Mouse (Mus musculus) erythroblast, adult 5-6 weeks (primary cell): ENCODE measurements around the gene Ccdc15. TPM values are rescaled to one million over a fixed set of nuclear protein-coding genes. Genes with fewer than 3 reads are reported as not detected.
"Not testable (repeated sequence)": the region's sequence is repeated elsewhere in the genome, so short reads cannot be mapped to it uniquely, and the experiment has no call there.

Experiments
- ATAC-seq: replicated peaks from 2 replicates; pipeline ENCODE4 v1.8.0; 2016; ENCODE audit warnings: moderate number of reproducible peaks, mild to moderate bottlenecking, moderate TSS enrichment, inconsistent platforms; ENCODE audit not compliant: poor library complexity, low FRiP score, severe bottlenecking
- total RNA-seq, 2 experiments: library from RNA; stranded (forward) in 1 of 2; stranded (reverse) in 1 of 2; fragments of 150-400 nt in 1 of 2; fragments of 200-764, 138-1000 nt in 1 of 2; gene quantifications; 2 replicates each; pipeline versions ENCODE4 v1.2.3 to v1.2.4; 2015 to 2017; ENCODE audit warnings: low replicate concordance in 2 of 2

The Ccdc15 gene
- total RNA-seq, 2 experiments from 2014 or later, result 0.96 to 4.6 TPM

DNA sequence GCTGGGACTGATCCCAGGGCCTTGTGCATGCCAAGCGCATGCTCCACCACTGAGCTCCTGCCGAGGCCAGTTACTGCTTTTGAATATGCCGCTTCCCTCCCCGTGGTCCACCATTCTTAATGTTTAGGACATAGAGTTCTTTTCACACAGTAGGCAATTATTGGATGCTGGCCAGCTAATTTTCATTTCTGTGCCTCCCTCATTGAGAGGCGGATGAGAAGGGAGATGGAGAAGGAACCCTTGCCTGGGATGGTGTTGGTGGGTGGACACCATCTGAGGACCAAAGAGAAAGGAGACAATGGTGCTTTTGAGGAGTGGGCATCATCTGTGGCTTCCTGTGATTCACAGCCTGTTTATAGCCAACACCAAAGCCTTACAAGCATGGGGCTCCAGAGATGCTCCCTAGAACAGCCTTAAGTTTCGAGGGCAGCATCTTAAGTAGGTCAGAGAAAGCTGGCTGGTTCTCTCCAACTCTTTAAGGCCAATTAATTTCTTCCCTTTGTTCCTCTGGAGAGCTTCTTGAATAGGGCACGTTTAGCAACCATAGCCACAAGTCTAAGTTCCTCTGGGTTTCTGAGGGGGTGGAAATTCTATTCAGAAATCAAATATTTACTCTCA lies 10.6 kb upstream of the Ccdc15 start:
- no peak for ATAC-seq

DNA sequence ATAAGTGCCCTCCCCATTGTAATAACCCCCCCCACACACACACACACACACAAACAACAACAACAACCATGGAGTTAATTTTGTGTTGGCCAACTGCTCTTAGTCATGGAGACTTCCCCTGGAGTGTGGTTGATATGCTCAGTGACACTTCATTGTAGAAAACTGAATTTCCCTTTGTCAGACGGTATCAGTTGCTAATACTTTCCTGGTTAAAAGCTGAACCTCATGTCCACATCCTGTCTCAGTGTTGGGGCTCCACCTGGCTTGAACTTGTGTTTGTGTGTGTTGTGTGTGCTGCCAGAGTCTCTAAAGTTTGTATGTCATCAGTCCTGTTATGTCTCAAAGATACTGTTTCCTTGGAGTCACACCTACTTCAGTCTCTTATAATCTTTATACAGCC lies 6.3 kb upstream of the Ccdc15 start:
- ATAC-seq, result no peak

DNA sequence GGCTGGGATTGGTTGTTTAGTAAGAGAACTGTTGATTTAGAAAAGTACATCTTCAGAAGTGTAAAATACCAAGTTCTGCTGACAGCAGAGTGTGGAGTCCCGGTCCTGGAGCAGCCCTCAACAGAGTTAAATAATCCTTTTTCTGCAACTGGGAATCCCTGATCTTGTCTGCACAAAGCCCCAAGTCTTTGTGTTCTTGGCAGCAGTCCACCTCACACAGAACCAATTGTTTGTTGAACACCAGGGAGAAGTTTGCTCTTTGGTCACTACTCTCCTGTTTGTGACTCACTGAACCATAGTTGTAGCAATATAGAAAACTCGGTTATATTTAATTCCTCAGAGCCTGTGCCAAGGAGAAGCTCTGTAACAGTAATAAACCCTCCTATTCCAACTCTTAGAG lies 3.0 kb upstream of the Ccdc15 start:
- no peak for ATAC-seq

DNA sequence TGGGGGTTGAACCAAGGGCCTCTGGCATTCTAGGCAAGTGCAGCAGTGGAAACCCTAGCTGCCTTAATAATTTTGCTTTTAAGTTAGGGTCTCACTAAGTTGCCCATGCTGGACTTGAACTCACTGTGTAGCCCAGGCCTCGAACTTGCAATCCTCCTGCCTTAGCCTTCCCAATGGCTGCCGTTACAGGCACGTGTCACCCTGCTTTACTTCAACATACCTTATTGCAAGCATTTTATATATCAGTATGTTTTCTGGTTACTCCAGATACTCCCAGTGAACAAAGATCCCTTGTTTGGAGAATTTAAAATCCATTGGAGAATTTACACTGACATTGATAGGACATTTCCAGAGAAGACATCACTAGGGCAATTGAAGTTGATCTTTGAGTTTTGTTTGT lies 818 bp upstream of the Ccdc15 start:
- no peak for ATAC-seq

DNA sequence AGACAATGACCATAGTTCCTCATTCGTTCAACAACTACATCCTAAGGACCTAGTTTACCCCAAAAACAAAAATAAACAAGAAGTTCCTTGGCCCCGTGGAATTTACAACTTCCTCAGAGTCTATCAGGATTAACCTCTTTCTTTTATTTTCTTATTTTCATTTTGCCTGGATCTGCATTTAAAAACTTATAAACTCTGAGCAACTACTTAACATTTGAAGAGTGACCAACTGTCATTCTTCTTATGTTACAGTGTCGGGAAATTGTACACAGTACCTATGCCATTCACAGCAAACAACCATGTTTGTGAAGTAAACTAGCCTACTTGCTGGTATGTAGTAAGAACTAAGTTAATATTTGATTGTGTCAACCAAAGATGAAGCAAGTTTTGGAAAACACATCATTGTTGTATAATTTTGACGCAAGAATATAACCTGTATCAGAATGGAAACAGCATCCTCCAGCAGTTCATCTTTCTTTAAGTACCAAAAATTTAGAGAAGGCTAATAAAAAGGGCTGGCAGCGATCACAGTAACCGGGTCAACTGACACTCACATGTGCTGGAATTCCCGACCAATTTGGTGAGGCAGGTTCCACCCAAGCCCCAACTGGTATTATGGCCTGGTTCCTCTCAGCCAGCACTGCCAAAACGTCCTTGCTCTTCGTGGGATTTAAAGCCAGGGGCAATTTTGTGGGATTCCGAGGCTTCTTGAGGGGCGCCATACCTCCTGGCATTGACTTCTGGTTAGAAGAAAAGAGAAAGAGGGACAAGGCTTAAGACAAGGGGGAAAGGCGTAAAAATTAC lies 846 bp downstream of the Ccdc15 start:
- ATAC-seq, result peak; percentile 54

DNA sequence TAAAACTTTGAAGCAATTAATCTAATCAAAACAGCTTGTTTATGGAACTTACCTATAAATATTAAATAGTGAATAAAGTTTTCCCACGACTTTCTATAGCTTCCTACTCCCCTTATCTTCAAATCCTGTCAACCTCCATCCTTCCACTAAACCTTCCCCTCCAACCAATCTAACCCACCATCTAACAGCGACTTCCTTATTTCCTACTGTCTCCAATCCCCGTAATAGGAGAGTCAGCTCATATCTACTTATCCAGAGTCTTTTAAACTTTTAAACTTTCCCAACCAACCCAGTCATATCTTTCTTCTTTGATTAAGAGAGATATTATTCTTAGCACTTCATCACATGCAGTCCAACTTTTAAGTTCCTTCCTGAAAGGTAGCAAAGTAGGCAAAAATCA lies 2.8 kb downstream of the Ccdc15 start:
- ATAC-seq, result no peak

DNA sequence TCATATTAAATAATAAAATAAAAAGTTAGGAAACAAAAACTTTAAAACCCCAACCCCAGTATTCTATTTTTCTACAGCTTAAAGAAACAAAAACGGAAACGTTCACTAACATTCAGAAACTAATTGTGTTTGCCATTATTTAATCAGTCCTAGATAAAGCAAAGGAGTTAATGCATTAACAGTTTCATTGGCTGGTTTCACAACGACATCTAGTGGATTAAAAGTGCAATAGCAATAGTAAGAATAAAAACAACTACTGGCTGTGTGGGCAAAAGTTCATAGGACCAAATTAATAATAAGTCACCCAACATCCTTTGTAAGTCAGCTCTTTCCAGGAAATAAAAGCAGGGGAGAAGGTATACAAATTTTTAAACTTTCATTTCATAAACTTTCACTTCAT lies 18.8 kb downstream of the Ccdc15 start:
- ATAC-seq, result no peak

DNA sequence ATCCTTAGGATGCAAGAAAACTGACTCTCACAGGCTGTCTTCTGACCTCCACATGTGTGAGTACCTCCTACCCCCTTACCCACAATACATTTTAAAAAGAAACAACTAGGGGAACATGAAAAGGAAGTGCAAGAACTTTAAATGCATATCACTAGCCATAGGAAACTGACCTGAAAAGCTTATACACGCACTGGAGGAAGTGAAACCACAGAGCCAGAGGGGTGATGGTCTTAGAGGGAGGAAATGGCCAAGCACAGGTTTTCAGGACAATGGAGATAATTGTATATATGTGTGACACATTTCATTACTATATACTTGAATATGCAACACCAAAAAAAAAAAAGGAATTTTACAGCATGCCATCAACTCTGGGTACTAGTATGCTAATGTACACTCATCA lies 46.5 kb downstream of the Ccdc15 start:
- no peak for ATAC-seq

DNA sequence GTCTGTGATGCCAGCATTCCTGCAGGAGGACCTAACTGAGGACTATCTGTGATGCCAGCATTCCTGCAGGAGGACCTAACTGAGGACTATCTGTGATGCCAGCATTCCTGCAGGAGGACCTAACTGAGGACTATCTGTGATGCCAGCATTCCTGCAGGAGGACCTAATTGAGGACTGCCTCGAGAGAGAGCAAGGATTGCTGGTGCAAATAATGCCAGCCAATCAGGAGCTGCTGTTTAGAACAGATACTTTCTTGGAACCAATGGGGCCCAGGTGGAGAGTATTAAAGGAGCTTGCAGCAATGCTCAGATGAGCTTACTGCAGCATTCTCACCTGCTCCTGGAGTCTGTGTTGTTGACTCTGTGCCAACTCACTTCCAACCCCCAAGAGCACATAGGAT lies 47.7 kb downstream of the Ccdc15 start:
- ATAC-seq, result not testable (repeated sequence)

DNA sequence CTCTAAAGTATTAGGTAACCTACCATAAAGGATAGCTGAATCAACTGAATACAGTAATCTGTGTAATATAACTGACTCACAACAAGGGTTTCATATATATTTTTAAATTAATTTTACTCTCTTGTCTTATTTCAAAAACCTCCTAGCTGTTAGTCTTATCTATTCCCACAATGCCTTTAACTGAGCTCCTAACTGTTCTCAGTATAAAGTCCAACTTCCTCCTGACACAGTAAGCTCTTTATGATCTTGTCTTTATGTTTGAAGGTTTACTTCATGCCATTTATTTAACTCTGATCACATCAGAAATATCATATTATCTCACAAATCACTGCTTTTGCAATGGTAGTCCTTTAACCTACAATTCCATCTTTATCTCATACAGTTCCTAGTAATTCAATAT lies 52.6 kb downstream of the Ccdc15 start:
- ATAC-seq, result no peak

DNA sequence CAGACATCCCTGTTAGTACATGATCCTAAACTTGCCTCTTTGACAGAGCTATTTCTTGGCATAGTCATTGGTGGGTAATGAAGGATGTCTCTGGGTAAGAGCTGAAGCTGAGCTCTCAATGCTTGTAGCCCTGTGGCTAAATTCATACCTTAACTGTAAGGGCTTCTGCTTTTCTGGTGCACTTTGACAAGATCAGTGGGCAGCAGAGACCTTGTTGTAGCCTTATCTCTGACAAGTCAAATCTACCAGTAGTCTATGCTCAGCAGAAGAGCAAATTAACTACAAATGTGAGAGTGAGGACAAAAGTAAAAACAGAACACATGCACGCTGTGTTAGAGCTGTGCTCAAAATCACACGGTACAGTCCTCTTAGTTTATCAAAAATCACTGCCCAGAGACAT lies 81.6 kb downstream of the Ccdc15 start:
- no peak for ATAC-seq

DNA sequence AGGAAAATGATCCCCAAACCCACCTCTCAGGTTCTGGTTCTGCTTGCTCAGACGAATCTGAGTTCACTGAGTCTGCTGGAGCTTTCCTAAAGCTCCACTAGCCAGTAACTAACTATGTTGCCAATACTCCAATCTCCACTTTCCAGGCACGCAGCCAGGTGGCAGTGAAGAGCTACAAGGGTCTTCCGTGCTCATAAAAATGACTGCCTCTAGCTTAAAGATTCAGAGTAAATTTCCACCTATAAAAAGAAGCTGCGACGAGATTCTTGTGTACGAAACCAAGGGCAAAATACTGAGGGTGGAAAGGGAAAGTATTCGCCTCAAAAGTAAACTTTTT lies 92.4 kb downstream of the Ccdc15 start:
- no peak for ATAC-seq

DNA sequence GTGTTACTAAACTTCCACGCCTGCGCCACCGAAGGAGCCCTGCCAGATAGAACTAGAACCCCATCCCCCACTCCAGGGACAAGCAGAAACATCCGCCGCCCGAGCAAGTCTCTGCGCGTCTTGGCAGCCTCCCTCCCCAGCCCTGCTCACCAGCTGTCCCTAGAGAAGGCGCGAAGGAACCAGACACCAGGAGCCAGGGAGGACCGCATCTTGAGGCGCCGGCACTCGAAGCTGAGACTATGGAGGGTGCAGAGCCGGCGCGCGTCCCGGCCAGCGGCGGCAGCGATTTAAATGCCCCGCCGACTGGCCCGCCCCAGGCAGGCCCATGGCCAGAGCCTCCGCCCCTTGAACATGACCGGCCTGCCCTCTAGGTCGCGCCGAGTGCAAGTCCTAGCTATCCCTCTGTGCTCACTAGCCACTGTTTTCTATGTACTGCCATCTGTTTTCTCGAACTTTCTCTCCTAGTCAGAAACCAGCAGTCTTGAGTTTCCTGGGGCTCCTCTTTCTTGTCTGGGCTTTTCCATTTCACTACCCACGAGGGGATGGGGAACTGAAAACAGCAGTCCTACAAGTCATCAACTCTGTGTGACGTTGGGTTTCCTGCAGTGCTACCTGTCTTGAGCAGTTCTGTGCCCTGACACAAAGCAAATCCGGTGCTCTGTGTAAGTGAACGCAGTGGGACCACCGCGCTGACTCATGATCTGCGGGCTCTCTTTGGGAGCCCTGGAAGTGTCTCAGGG lies 92.9 kb downstream of the Ccdc15 start, which contains the start of gene Slc37a2:
Gene Slc37a2 (minus strand): TSS at position 590 of the 740 bp plus-strand sequence.
- no peak for ATAC-seq

DNA sequence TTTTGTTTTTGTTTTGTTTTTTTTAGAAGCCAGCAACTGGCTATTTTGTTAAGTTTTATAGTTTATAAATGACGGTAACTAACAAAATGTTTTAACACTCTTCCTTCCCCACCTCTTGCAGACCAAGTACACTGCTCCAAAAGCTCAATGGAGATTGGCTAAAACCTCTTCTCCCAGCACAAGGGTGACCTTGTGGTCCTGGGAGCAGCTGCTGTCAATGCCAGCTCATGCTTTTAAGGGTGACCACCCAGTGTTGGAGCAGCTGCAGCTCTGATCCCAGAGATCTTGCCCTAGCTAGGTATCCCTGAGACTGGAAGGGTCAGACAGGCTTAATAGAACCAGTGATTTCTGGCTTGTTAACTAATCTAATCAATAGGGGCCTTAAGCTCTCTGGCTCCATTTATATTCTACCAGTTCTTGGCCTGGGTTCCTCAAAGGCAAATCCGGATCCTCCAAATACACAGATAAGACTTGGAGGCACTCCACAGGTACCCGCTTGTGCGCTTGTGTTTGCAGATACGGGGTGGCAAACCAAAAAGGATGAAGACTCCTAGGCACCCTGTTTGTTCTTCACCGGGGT lies 93.6 kb downstream of the Ccdc15 start:
- no peak for ATAC-seq

DNA sequence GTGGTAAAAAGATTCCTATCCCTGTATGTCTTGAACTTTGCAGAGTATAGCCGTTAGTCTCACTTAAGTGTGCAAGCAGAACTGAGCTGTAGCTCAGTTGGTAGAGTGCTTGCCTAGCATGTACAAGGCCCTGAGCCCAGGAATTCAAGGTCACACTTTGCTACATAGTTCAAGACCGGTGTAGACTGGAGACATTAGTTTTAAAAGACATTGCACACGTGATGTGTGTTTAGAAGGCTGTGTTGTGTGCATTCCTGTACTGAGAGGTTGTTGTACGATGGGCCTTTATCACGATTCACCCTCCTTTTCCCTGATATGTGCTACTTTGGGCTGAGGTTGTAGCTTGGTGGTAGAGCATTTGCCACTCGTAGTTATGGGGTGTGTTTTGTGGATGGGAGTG lies 97.6 kb downstream of the Ccdc15 start:
- no peak for ATAC-seq

DNA sequence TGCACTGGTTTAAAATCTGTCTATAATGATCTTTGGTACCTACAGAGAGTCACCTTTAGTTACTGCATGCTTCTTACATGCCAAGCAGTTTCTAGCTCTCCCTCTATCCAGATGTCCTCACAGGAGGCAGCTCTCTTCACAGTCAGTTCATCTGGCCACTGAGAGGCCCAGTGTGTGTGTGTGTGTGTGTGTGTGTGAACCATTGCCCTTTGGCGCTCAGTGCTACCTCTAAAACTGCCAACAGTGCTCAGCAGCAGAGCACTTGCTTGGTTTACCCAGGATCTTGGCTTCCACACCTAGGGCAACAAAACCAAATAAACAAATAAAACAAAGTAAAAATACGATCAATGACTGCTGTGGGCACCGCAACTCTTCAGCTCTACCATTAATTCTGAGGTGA lies 98.3 kb downstream of the Ccdc15 start:
- no peak for ATAC-seq

DNA sequence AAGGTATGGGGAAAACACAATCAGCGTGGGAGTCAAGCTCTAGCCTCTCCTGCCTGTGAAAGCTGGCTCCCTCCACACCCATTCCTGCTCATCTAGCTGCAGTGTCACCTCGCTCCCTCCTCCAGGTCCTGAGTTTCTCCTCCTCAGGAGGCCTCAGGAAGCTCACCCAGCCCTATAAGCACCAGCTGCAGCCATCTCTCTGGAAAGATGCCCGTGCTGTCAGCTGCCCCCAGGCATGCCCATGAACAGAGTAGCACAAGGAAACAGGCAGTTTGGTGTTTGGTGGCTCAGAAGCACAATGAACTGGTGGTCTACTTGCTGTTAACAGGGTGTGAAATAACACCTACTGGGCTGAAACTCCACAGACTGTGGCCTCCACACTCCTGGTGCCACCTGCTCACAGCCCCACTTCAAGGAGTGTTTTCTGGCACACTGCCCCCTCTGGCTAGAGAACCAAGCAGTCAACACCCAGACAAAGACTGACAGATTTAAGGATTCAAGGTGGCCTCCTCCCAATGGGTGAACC lies 99.8 kb downstream of the Ccdc15 start:
- ATAC-seq, result no peak

DNA sequence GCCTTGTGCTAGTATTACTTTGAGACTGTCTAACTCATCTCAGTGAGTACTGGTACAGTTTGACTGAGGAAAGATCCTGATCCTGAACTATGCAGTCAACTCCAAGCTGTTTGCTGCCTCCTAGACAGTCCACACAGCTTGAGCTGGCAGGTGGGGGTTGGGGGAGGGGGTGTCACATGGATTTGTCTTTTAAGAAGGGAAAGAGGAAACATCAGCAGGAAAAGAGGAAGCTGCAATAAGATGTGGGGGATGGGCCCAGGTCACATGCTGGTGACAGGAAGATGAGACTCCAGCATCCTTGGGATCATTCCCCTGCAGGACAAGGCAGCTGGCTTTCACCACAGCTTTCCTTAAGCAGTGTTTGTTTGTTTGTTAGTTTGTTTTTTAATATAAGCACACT lies 100.8 kb downstream of the Ccdc15 start:
- ATAC-seq, result no peak

DNA sequence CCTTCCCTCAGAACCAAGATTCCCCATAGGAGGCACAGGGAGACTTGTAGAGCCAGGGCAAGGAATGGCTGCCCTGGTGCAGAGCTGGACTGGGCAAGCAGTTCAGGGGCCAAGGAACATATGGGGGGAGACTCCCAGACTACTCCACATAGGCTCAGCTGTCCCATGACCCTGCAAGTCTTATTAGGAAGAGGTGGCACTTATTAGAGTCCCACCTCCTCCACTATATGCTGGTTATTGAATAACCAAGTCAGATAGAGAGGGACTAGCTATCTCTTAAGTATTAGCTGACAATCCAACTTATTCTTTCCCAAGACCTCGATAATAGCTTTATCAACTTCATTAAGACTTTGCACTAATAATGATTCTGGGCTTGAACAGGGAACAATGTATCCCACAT lies 102.4 kb downstream of the Ccdc15 start:
- no peak for ATAC-seq

DNA sequence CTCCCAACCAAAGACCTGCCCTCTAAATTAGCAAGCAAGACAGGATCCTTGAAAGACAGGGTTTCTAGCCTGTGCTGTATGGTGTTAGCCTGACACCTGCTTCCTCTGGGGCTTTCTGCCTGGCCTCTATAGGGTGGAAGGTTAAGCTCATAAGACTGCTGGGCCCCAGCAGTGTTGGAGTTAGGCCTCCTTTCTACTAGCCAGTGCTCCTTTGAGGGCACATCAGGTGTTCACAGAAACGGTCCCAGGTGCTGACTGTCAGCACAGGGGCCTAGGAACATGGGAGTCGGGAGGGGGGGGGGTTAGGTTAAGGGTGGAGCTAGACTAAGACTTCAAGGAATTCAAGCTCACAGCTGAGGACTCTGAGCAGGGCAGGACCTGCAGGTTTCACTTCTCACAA lies 102.8 kb downstream of the Ccdc15 start:
- ATAC-seq, result no peak

DNA sequence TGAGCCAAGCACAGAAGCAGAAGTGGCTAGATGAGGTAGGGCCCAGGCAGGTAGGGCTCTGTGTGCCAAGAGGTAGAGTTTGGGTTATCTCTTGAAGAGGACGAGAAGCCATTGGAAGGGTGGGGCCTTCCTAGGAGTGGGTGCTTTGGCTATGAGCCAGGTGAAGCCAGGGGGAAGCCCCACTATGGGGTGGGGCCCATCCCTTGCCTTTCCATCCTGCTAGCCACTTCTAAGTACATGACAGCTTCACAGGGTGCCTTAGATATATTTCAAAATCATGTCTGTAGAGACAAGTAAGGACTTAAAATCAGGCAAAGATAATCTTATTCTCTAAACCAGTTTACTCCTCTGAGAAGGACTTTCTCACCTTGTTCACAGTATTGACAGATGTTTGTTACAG lies 103.6 kb downstream of the Ccdc15 start:
- ATAC-seq, result no peak
